Mouse (Mus musculus) left cerebral cortex, postnatal 10 days (tissue): ENCODE results near the gene Olfr54. TPM values are rescaled to one million over a fixed set of nuclear protein-coding genes. Genes with fewer than 3 reads are reported as not detected.
A peak's percentile ranks its signal among the peaks of the same experiment; 100 is the strongest.
"Not testable (repeated sequence)": the region's sequence is repeated elsewhere in the genome, so short reads cannot be mapped to it uniquely, and the experiment has no call there.

Experiments used
- DNase-seq, 2 experiments: peaks; one replicate each; pipeline ENCODE4 v3.0.0; 2021 to 2022; ENCODE audit warnings: low spot score in 2 of 2, mixed read lengths in 1 of 2; ENCODE audit errors: extremely low spot score in 1 of 2
- intact Hi-C: fragments of 180-260 bp; cut with DNase I; formaldehyde crosslinking; loops from one replicate; pipeline ENCODE4 v1.15.1; 2025
- total RNA-seq, 2 experiments: library from RNA; stranded (reverse); gene quantifications; 2 replicates each; pipeline ENCODE4 v1.2.3; 2021

Gene Olfr54
- total RNA-seq = not detected

DNA sequence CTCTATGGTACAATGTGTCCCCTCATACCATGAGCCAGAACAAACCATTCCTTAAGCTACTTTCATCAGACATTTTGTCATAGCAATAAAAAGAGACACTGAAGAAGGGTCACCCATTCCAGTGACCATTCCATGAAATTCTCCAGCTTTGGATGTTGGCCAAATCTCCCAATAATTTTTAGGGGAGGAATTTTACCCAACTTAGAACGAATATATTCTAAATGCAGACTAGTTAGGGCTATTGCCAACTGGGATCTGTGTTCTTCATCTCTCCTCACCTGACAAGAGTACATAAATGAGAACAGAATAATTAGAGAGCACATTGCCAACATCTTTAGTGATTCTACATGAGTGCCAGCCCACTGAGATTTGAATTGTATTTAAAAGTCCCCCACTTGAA, at the start of gene Olfr54:
TSS of gene Olfr54 (plus strand) at position 301 of the 400 bp plus-strand sequence.
- DNase-seq = no peak
- intact Hi-C loops = no loop called here

DNA sequence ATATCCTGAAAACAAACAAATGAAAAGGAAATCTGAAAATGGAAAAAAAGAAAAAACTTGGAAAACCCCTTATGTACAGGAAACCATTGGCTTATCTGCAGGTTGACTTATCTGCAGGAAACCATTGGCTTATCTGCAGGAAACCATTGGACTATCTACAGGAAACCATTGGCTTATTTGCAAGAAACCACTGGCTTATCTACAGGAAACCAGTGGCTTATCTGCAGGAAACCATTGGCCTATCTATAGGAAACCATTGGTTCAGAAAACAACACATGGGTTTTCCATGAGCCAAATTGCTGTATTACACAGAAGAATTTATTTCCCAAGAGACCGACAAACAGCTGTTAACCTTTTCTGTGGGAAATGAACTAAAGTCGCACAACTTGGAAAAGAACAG, 49.1 kb upstream of the Olfr54 start:
- no peak for DNase-seq
- intact Hi-C loops = no loop called here

DNA sequence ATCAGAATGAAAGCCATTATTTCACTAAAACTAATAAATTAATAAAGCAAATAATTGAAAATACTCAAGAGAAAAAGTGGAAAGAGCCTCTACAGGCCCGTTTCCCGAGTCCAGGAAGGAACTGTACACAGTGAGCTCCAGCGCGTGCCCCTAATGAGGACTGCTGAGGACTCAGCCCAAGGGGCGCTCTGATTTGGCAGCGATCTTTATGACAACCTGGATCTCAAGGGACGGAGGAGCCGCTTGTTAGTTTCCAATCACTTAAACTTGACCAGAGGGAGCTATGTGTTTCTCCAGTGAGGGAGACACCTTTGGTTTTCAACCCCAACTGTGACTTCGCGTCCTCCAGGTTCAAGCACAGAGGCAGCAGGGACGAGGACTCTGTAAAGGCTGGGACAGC, 47.8 kb upstream of the Olfr54 start, which contains the start of gene Olfr1378:
TSS of gene Olfr1378 (plus strand) at position 301 of the 400 bp plus-strand sequence.
- intact Hi-C loops = no loop called here
- DNase-seq = no peak

DNA sequence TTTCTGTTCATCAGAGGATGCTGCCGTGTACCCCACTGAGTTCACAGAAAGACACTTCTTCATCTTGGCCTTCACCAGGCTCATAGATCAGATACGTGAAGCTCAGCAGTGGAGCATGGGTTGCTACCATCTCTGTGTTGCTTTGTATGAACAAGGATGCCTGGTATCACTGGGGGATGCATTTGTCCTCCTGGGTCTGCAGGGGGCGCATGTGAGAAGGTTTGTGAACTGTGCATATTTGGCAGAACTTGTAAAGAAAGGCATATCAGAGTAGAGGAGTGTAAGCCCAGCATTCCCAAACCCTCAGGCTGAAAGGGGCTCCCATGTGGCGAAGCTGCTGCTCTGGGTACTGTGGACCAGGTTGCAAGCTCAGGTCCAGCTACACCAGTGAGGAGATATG, 36.8 kb upstream of the Olfr54 start:
- no peak for DNase-seq
- intact Hi-C loops = no loop called here

DNA sequence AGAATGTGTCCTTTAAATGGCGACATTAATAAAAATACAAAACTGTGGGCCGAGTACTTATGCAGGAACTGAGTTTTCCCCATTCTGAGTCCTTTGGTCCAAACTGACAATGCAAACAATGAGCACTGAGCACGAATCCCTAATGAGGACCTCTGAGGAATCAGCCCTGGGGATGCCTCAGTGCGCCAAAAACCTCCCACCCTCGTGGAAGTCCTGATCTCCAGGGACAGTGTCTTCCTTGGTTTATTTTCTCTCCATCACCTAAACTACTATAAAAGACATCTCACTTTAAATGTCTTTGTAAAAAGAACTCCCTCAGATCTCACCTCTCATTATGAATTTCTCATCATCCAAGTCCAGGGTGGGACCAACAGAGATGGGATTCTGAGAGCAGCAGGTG, 32.4 kb upstream of the Olfr54 start, which contains the start of gene Olfr1377:
TSS of gene Olfr1377 (plus strand) at position 301 of the 400 bp plus-strand sequence.
- intact Hi-C loops = no loop called here
- DNase-seq = no peak

DNA sequence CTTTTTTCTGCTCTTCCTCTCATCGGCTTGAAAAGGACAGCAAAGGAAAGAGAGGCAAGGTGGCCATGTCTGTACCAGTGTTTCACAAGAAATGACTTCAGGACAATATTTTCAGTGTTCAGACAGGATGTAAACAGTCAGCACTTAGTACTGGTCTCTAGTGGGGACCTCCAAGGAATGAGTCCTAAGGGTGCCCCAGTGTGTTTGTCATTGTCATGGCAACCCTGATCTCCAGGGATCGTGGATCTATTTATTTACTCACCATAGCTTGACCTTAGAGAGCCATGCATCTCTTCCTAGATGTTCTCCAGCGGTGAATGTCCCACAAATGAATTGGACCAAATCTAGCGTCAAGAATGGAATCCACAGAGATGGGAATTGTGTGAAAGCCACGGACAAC, 10.7 kb upstream of the Olfr54 start, which contains the start of gene Olfr51:
TSS of gene Olfr51 (plus strand) at position 301 of the 400 bp plus-strand sequence.
- DNase-seq = no peak
- intact Hi-C loops = no loop called here

DNA sequence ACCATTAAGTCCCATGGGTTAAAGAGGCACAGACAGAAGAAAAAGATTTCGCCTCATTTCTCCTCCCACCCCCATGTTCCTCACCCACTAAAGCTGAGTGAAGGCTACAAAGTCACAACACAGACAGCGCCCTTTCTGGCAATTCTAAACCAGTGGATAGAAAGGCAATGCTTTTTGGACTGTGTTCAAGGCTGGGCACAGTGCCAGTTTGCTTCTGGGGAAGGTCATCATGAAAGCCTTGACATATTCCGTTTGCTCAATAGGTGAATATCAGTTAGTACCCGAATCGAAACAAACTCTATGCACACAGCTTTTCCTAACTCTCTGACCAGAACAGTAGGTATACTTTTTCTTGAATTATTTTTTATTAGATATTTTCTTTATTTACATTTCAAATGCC, 2.2 kb upstream of the Olfr54 start:
- DNase-seq = peak in 1 of 2 experiments; percentile 26
- intact Hi-C loops = no loop called here

DNA sequence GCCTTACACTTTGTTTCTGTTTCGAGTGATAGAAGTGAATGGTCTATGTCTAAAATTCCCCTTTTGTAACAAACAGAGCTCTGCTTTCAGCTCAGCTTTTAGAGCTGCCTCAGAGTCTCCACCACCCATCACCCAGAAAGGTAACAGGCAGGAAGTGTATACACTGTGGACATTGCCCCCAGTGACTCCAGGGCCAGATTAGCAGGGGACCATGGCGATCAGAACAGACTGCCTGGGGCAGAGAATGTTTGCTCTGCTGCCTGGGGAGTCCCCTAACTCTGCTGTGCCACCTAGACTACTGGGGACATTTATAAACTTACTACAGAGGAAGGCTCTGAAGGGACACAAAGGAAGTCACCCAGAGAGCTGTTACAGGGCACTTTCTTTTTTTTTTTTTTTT, 2.3 kb downstream of the Olfr54 start:
- intact Hi-C loops = no loop called here
- no peak for DNase-seq

DNA sequence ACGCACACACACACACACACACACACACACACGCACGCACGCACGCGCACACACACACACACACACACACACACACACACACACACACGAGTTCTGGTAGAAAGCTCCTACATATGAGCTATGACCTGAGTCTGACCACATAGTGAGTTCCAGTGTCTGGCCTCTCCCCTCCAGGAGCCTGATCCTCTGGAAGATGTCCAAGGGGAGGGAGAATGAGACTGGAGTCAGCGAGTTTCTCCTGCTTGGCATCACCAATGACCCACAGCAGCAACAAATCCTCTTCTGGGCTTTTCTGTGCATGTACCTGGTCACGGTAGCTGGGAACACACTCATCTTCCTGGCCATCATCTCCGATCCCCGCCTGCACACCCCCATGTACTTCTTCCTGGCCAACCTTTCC, 12.8 kb downstream of the Olfr54 start:
- intact Hi-C loops, DNase-seq: not testable (repeated sequence)

DNA sequence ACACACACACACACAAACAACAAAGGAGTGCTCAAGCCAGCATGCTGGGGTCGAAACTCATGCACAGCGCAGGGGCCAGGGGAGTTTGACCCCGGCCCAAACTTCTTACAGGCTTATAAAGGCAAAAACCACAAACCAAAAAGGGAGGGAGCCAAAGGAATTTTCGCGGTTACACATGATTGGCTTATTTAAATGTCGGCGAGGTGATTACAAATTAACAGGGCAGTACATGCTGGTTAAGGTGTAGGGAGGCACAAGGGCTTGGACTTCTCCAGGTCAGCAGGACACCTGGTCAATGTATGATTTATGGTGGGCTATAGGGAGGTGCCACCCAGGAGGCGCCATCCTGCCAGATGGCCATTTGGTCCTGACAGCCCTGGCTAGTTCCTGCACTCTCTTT, 15.3 kb downstream of the Olfr54 start:
- intact Hi-C loops, DNase-seq: not testable (repeated sequence)

DNA sequence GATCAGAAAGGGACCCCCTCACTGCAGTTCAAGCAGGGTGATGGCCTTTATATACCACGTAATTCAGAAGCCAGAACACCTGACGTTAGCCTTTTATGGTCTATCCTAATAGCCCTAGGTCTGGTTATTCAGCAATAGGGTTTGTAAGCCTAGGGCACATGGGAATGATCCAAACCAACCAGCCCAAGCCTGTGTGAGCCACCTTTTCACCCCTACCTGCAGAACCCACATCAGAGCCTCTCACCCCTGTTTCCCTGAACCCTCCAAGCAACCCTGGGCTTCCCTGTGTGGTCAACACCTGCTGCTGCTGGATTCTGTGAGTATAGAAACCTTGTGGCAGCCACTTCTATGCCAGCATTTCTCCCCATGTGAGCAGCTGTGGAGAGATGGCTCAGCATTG, 16.2 kb downstream of the Olfr54 start:
- intact Hi-C loops = loop anchor here (5.0 kb wide), 1 partner anchor 88 kb away; the partner anchor contains the start of gene 4933414I15Rik
- DNase-seq = no peak

DNA sequence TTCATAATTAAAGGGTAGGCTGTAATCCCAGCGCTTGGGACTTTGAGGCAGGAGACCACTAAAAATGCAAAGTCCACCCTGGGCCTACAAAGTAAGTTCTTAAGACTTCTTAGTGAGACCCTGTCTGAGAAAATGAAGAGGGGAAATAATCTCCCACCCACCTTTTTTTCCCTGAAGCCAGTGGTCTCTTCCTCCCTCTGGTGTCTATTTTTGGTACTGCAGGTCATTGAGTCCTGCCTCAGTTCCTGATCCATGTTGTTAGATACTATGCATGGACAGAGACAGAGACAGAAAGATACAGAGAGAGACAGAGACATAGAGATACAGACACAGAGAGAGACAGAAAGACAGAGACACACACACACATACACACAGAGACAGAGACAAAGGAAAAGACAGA, 18.8 kb downstream of the Olfr54 start:
- DNase-seq = peak in 1 of 2 experiments; percentile 13
- intact Hi-C loops = loop anchor here (5.0 kb wide), 1 partner anchor 91 kb away; the partner anchor contains the start of gene 4933414I15Rik

DNA sequence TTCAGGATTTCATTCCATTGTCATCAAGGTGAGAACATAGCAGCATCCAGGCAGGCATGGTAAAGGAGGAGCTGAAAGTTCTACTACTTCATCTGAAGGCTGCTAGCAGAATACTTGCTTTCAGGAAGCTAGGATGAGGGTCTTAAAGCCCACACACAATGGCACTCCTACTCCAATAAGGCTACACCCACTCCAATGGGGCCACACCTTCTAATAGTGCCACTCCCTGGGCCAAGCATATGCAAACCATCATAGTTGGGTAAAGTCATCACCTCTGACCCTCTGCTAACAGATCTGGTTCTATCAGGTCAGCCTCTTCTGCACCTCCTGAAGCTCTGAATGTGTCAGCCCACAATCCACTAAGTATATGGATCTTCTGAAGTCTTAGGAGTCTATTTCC, 20.1 kb downstream of the Olfr54 start:
- DNase-seq = not testable (repeated sequence)
- intact Hi-C loops = loop anchor here (5.0 kb wide), 1 partner anchor 92 kb away; the partner anchor contains the start of gene 4933414I15Rik

DNA sequence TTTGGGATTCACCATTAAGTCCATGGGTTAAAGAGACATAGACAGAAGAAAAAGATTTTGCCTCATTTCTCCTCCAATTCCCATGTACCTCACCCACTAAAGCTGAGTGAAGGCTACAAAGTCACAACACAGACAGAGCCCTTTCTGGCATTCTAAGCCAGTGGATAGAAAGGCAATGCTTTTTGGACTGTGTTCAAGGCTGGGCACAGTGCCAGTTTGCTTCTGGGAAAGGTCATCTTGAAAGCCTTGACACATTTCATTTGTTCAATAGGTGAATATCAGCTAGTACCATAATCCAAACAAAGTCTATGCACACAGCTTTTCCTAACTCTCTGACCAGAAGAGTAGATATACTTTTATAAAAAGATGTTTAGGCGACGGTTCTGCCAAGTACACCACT, 21.9 kb downstream of the Olfr54 start:
- DNase-seq = no peak
- intact Hi-C loops = no loop called here

DNA sequence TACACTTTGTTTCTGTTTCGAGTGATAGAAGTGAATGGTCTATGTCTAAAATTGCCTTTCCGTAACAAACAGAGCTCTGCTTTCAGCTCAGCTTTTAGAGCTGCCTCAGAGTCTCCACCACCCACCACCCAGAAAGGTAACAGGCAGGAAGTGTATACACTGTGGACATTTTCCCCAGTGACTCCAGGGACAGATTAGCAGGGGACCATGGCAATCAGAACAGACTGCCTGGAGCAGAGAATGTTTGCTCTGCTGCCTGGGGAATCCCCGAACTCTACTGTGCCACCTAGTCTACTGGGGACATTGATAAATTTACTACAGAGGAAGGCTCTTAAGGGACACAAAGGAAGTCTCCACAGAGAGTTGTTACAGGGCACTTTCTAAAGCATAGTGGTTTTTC, 30.7 kb downstream of the Olfr54 start:
- DNase-seq, intact Hi-C loops: not testable (repeated sequence)

DNA sequence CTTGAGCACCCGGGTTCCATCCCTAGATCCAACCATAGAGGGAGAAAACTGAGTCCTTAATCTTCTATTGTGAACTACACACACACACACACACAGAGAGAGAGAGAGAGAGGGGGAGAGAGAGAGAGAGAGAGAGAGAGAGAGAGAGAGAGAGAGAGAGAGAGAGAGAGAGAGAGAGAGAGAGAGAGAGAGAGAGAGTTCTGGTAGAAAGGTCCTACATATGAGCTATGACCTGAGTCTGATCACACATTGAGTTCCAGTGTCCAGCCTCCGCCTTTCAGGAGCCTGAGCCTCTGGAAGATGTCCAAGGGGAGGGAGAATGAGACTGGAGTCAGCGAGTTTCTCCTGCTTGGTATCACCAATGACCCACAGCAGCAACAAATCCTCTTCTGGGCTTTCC, 33.8 kb downstream of the Olfr54 start, which contains the start of gene Olfr1375:
TSS of gene Olfr1375 (plus strand) at position 301 of the 400 bp plus-strand sequence.
- intact Hi-C loops = not testable (repeated sequence)

DNA sequence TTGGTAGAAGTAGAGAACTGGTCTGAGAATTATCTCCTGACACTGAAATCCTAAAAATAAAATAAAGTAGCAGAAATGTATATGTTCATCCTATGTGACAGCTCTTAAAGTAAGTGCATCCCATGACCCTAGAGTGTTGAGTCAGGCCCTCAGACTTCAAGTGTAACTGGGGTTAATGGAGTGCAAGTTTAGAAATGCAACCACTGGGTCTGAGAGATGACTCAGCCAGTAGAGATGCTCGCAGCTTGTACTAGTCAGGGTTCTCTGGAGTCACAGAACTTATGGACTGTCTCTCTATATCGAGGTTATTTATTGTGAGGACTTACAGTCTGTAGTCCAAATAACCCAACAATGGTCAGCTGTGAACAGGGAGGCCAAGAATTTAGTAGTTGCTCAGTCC, 37.6 kb downstream of the Olfr54 start:
- intact Hi-C loops = no loop called here
- DNase-seq = no peak

More for the DNA sequence above, 33.8 kb downstream of the Olfr54 start, which contains the start of gene Olfr1375:
- not testable (repeated sequence) for DNase-seq

DNA sequence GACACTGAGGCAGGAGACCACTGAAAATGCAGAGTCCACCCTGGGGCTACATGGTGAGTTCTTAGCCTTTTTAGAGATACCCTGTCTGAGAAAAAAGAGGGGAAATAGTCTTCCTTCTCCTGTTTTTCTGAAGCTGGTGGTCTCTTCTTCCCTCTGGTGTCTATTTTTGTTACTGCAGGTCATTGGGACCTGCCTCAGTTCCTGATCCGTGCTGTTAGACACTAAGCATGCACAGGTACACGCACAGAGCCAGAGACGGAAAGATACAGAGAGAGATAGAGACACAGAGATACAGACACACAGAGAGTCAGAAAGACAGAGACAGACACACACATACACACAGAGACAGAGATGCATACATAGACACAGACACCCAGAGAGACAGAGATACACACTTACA, 39.2 kb downstream of the Olfr54 start:
- intact Hi-C loops = no loop called here
- DNase-seq = no peak

DNA sequence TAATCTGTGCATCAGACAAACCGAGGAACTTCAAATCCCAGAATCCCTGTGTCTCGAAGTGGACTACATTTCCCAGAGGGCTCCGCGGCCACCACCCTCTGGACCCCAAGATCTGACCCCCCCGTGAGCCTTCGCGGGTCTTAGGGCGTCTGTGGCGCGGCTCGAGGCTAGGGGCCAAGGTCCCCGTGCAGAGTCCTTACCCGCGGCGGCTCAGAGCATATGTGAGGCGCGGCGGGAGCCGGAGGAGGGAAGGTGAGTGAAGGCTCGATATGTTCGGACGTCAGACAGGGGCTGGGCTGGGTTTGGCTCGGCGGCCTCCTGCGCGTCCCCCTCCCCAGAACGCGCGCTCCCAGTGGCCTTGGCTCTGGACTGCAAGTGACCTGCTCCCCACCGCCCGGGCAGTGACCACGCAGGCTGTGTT, 45.1 kb downstream of the Olfr54 start, which contains the start of gene Zfp354a:
TSS of gene Zfp354a (plus strand) at position 107 of the 421 bp plus-strand sequence.
- peak; percentile 70 to 86 for DNase-seq
- intact Hi-C loops = loop anchor here (2.0 kb wide), 1 partner anchor 118 kb away; no protein-coding TSS in a partner anchor

DNA sequence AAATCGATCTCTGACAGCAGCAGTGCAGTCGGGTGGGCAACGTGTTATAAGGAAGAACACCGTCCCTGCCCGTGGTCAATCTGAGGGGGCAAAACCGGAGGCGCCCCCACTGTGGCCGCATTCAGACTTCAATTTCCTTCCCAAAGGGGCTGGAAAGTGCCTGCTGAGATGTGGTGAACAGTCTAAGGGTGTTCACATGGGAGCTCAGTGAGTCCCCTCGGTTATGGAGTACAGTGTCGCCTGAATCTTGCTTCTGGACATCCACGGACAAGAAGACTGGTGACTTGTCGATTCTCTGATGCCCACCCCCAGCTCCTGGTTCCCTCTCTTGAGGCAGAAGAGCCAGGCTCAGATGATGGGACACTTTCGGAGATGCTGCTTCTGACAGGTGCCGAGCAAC, 45.6 kb downstream of the Olfr54 start:
- no peak for DNase-seq
- intact Hi-C loops = loop anchor here (2.0 to 10.0 kb wide), 2 partner anchors 119 to 205 kb away; partner anchors contain the start of genes BC049762 and Clk4
